Mouse (Mus musculus): ENCODE data around the gene Nupr1.
"Not testable (repeated sequence)": the region's sequence is repeated elsewhere in the genome, so short reads cannot be mapped to it uniquely, and the experiment has no call there.

Nupr1 gene

GRCm38 (mm10) chr7:126643244-126643617 lies 12.6 kb upstream of the Nupr1 start:
- not testable (repeated sequence) for DNase-seq (ENCODE audit: low spot score)

DNA sequence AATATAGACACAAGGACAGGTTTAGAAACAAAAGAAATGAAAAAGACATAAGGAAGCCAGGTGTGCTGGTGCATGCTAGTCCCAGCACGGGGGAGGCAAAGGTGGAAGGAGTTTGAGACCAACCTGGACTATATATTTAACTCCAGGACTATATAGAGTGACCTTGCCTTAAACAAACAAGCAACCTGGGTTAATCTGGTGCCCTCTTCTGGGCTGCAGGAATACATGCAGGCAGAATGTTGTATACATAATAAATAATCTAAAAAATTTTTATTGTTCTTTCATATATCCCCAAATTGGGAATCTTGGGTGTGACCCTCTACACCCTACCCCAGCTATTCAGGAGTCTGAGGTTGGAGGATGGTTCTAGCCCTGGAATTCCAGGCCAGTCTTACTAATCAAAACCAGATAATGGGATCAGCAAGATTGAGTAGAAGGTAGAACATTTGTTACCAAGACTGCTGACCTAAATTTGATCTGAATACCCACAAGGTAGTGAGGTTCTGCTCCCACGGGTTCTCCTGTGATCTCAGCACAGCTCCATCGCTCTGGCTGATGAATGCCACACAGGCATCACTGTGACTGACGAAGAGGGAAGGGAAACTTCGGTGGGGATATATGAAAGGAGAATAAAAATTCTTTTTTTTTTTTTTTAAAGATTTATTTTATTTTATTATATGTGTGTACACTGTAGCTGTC lies 12.0 kb upstream of the Nupr1 start:
- DNase-seq (ENCODE audit: low spot score), result no peak

GRCm38 (mm10) chr7:126636733-126637520 lies 6.3 kb upstream of the Nupr1 start:
- no peak for DNase-seq (ENCODE audit: low spot score)

GRCm38 (mm10) chr7:126635375-126635774 lies 4.7 kb upstream of the Nupr1 start:
- DNase-seq (ENCODE audit: low spot score), result no peak

- no peak for DNase-seq (ENCODE audit: low spot score)
Measured at GRCm38 (mm10) chr7:126632478-126632877, 1.8 kb upstream of the Nupr1 start.

DNA sequence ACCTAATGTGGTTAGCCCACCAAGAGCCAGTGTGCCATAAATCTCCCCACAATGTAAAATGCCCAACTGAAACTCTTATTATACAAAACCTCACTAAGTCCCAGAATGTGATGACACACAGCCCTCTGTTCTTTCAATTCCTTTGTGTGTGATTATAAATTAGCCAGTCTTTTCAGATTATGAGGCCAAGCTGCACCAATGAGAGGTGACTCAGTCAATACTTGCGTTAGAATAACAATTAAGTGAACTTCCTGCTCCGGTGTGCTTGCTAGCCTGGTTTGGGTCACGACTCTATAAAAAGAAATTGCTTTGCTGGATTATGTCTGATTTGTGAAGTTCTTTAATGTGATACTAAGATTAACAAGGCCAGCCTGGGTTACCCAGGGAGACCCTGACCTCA lies 746 bp downstream of the Nupr1 start:
- no peak for DNase-seq (ENCODE audit: low spot score)

- no peak for DNase-seq (ENCODE audit: low spot score)
Measured at GRCm38 (mm10) chr7:126628111-126628510, 2.5 kb downstream of the Nupr1 start.

DNA sequence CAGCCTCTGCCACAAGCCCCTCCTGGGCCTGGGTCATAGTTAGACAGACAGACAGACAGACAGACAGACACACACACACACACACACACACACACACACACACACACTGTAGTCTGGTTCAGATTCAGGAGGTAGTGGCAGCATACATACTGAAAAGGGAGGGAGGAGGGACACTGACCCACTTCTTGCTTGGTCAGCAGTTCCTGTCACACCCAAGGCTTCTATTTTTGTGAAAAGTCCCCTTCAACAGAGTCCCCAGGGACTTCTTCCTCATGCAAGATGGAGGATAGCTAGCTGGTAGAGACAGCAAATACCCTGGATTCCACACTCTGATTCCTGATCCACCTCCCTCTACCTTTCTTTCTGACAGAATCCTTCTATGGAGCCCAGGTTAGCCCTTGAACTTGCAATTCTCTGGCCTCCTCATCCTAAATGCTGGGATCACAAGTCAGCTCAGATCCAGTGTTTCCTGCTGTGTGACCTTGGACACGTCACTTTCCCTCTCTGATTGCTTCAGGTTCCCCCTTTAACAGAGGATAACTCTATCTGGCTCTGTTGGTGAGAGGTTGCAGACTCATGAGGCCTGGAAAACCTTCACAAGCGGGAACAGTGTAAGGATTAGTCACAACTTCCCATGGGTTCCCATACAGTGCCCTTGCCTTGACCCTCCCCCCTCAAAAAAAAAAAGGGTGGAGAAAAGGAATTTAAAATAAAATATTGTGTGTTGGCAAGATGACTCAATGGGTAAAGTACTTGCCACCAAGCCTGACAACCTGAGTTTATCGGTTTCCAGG lies 4.7 kb downstream of the Nupr1 start:
- DNase-seq (ENCODE audit: low spot score), result no peak

- DNase-seq (ENCODE audit: low spot score), result no peak
Measured at GRCm38 (mm10) chr7:126625369-126625768, 5.3 kb downstream of the Nupr1 start.

DNA sequence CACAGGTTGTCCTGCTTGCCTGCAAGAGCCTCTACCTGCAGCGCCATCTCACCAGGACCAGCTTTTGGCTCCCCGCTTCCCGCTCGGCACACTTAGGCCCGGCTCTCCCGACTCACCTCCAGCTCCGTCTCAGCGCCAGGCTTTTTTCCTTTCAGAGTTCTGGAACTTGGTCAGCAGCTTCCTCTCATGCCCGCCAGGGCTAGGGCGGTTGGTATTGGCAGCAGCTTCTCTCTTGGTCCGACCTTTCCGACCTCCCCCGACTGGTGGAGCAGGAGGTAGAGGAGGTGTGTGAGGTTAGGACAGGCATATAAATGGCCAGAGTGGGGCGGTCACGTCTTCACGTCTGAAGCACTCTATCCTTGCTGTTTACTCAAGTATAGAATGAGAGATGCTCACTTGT lies 5.9 kb downstream of the Nupr1 start:
- DNase-seq (ENCODE audit: low spot score), result no peak

GRCm38 (mm10) chr7:126623381-126623780 lies 7.3 kb downstream of the Nupr1 start:
- no peak for DNase-seq (ENCODE audit: low spot score)

GRCm38 (mm10) chr7:126621452-126622359 lies 9.0 kb downstream of the Nupr1 start:
- no peak for DNase-seq (ENCODE audit: low spot score)

GRCm38 (mm10) chr7:126619559-126620275 lies 10.9 kb downstream of the Nupr1 start:
- no peak for DNase-seq (ENCODE audit: low spot score)

DNA sequence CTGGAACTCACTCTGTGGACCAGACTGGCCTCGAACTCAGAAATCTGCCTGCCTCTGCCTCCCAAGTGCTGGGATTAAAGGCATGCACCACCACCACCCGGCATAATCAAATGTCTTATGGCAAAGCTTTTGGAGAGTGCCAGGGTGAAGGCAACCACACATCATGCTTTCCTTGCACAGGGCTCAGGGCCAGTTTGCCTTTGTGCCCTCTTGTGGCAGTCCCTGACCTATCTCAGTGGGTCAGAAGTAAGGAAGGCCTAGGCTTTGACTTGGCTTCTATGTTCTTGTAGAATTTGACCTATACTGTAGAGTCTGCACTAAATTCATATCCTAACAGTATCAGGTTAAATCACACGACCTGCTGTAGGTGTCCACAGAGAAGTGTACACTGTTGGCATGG lies 14.0 kb downstream of the Nupr1 start:
- no peak for DNase-seq (ENCODE audit: low spot score)

DNA sequence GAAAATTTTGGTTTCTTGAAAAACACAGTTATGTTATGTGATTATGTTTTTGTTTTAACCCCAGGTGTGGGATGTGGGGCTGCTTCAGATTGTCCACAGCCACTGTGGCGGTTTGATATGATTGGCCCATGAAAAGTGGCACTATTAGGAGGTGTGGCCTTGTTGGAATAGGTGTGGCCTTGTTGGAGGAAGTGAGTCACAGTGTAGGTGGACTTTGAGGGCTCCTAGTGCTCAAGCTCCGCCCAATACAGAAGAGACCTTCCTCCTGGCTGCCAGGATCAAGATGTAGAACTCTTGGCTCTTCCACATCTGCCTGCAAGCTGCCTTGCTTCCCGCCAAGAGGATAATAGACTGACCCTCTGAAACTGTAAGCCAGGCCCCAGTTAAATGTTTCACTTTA lies 17.9 kb downstream of the Nupr1 start:
- DNase-seq (ENCODE audit: low spot score), result no peak

- DNase-seq (ENCODE audit: low spot score), result no peak
Measured at GRCm38 (mm10) chr7:126607796-126608195, 22.9 kb downstream of the Nupr1 start.

DNA sequence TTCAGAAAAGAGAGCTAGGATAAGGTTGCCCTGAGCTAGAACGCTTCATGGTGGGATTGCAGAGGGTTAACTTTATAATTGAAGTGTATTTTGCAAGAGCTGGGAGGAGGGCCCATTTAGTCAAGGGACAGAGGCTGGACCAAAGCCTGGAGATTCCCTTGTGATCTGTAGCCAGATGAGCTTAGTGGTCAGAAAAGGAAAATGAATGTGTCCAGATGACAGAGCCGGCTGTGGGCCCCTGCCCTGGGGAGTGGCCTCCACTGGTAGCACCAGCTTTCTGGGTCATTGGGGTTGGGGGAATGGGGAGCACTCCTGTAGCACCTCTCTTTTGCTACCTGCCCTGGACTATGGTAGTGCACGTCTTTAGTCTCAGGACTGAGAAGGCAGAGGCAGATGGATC lies 23.6 kb downstream of the Nupr1 start:
- DNase-seq (ENCODE audit: low spot score), result no peak

- DNase-seq (ENCODE audit: low spot score), result no peak
Measured at GRCm38 (mm10) chr7:126606611-126607010, 24.1 kb downstream of the Nupr1 start.

GRCm38 (mm10) chr7:126602650-126603049 lies 28.0 kb downstream of the Nupr1 start:
- no peak for DNase-seq (ENCODE audit: low spot score)

- no peak for DNase-seq (ENCODE audit: low spot score)
Measured at GRCm38 (mm10) chr7:126601896-126602295, 28.8 kb downstream of the Nupr1 start.

DNA sequence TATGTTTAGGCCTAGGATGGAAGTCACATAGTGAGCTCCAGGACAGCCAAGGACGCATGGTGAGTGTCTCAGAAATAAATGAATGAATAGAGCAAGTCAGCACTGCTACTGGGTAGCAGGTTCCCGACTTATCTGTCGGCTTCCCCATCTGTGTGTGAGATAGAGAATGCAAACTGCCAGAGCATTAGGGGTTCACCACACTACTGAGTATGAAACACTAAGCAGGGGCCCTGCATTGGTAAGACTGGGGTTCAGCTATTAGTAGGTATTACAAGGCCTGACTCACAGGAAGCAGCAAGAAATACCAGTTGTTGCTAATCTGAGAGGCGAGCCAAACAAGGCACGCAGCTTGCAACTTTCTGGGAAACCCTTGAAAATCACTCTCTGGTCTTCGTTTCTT lies 31.7 kb downstream of the Nupr1 start:
- DNase-seq (ENCODE audit: low spot score), result no peak

Measured in layer of hippocampus, adult 9-10 months (tissue).